Mouse (Mus musculus): ENCODE data around the gene Mmp23. TPM values are rescaled to one million over a fixed set of nuclear protein-coding genes. Genes with fewer than 3 reads are reported as not detected.
A peak's percentile ranks its signal among the peaks of the same experiment; 100 is the strongest.

Gene Mmp23
- polyA plus RNA-seq, 1 experiment from 2014 or later = 12.2 TPM

- Histone ChIP-seq H3K27me3 (ENCODE audit: control insufficient read depth, insufficient read depth, low read length) (no peaks in the 10 kb centered on the region), H3K9ac (ENCODE audit: low read length) (no peak overlapping the region), H3K27ac (replicated peaks; ENCODE audit: low read depth, low read length) (no peak overlapping the region), H3K4me1 (ENCODE audit: control insufficient read depth, insufficient read depth, low read length) (no peaks in the 10 kb centered on the region), H3K4me3 (ENCODE audit: low read depth, low read length) (no peak overlapping the region), H3K4me2 (ENCODE audit: low read depth, severe bottlenecking) (no peak overlapping the region), H3K9me3 (ENCODE audit: control insufficient read depth, low read length) (no peaks in the 10 kb centered on the region), H3K36me3 (ENCODE audit: control insufficient read depth, insufficient read depth, low read length) (peaks cover 8% of the 10 kb centered on the region)
- DNase-seq (ENCODE audit: low spot score) (no peak), ATAC-seq (ENCODE audit: insufficient number of reproducible peaks, low FRiP score, low TSS enrichment, low read depth) (no peak)
- 92% methylated on average over 5 of the region's 5 CpGs for WGBS
Observed at GRCm38 (mm10) chr4:155618321-155618720, 34.9 kb downstream of the Mmp23 start.

GRCm38 (mm10) chr4:155613264-155613663, 39.9 kb downstream of the Mmp23 start:
- no peaks in the 10 kb centered on the region for H3K27me3 ChIP-seq (ENCODE audit: control insufficient read depth, insufficient read depth, low read length)
- H3K4me2 ChIP-seq (ENCODE audit: low read depth, severe bottlenecking) = no peak overlapping the region
- WGBS = 98% methylated on average over 3 of the region's 3 CpGs
- H3K4me1 ChIP-seq (ENCODE audit: control insufficient read depth, insufficient read depth, low read length) = no peaks in the 10 kb centered on the region
- H3K9ac ChIP-seq (ENCODE audit: low read length) = no peak overlapping the region
- ATAC-seq (ENCODE audit: insufficient number of reproducible peaks, low FRiP score, low TSS enrichment, low read depth) = no peak
- DNase-seq (ENCODE audit: low spot score) = no peak
- peaks cover 14% of the 10 kb centered on the region for H3K36me3 ChIP-seq (ENCODE audit: control insufficient read depth, insufficient read depth, low read length)
- no peak overlapping the region for H3K27ac ChIP-seq (replicated peaks; ENCODE audit: low read depth, low read length)
- no peaks in the 10 kb centered on the region for H3K9me3 ChIP-seq (ENCODE audit: control insufficient read depth, low read length)
- H3K4me3 ChIP-seq (ENCODE audit: low read depth, low read length) = no peak overlapping the region

GRCm38 (mm10) chr4:155611860-155612259, 41.3 kb downstream of the Mmp23 start:
- H3K27ac ChIP-seq (replicated peaks; ENCODE audit: low read depth, low read length) = no peak overlapping the region
- H3K4me3 ChIP-seq (ENCODE audit: low read depth, low read length) = no peak overlapping the region
- ATAC-seq (ENCODE audit: insufficient number of reproducible peaks, low FRiP score, low TSS enrichment, low read depth) (no peak), DNase-seq (ENCODE audit: low spot score) (no peak)
- WGBS = 92% methylated on average over 3 of the region's 3 CpGs
- H3K36me3 ChIP-seq (ENCODE audit: control insufficient read depth, insufficient read depth, low read length) = peaks cover 14% of the 10 kb centered on the region
- H3K9ac ChIP-seq (ENCODE audit: low read length) = no peak overlapping the region
- H3K4me2 ChIP-seq (ENCODE audit: low read depth, severe bottlenecking) = no peak overlapping the region
- no peaks in the 10 kb centered on the region for H3K27me3 ChIP-seq (ENCODE audit: control insufficient read depth, insufficient read depth, low read length)
- no peaks in the 10 kb centered on the region for H3K9me3 ChIP-seq (ENCODE audit: control insufficient read depth, low read length)
- no peaks in the 10 kb centered on the region for H3K4me1 ChIP-seq (ENCODE audit: control insufficient read depth, insufficient read depth, low read length)

GRCm38 (mm10) chr4:155606825-155607224, 46.4 kb downstream of the Mmp23 start:
- no peak for ATAC-seq (ENCODE audit: insufficient number of reproducible peaks, low FRiP score, low TSS enrichment, low read depth)
- Histone ChIP-seq H3K4me2 (ENCODE audit: low read depth, severe bottlenecking) (no peak overlapping the region), H3K36me3 (ENCODE audit: control insufficient read depth, insufficient read depth, low read length) (peaks cover 2% of the 10 kb centered on the region; the same call in 1 of the 2 replicates), H3K9me3 (ENCODE audit: control insufficient read depth, low read length) (no peaks in the 10 kb centered on the region), H3K4me3 (ENCODE audit: low read depth, low read length) (no peak overlapping the region), H3K27me3 (ENCODE audit: control insufficient read depth, insufficient read depth, low read length) (no peaks in the 10 kb centered on the region), H3K27ac (replicated peaks; ENCODE audit: low read depth, low read length) (no peak overlapping the region), H3K4me1 (ENCODE audit: control insufficient read depth, insufficient read depth, low read length) (peaks cover 7% of the 10 kb centered on the region), H3K9ac (ENCODE audit: low read length) (no peak overlapping the region)
- no peak for DNase-seq (ENCODE audit: low spot score)
- 86% methylated on average over 2 of the region's 2 CpGs for WGBS

GRCm38 (mm10) chr4:155605132-155605531, 48.1 kb downstream of the Mmp23 start:
- Histone ChIP-seq H3K9ac (ENCODE audit: low read length) (no peak overlapping the region), H3K27me3 (ENCODE audit: control insufficient read depth, insufficient read depth, low read length) (no peaks in the 10 kb centered on the region), H3K9me3 (ENCODE audit: control insufficient read depth, low read length) (no peaks in the 10 kb centered on the region), H3K27ac (replicated peaks; ENCODE audit: low read depth, low read length) (no peak overlapping the region), H3K36me3 (ENCODE audit: control insufficient read depth, insufficient read depth, low read length) (peaks cover 2% of the 10 kb centered on the region; the same call in 1 of the 2 replicates), H3K4me3 (ENCODE audit: low read depth, low read length) (no peak overlapping the region), H3K4me2 (ENCODE audit: low read depth, severe bottlenecking) (no peak overlapping the region), H3K4me1 (ENCODE audit: control insufficient read depth, insufficient read depth, low read length) (peaks cover 7% of the 10 kb centered on the region)
- WGBS = 89% methylated on average over 4 of the region's 4 CpGs
- no peak for ATAC-seq (ENCODE audit: insufficient number of reproducible peaks, low FRiP score, low TSS enrichment, low read depth)
- DNase-seq (ENCODE audit: low spot score) = no peak

GRCm38 (mm10) chr4:155603801-155604200, 49.4 kb downstream of the Mmp23 start:
- Histone ChIP-seq H3K27me3 (ENCODE audit: control insufficient read depth, insufficient read depth, low read length) (no peaks in the 10 kb centered on the region), H3K27ac (replicated peaks; ENCODE audit: low read depth, low read length) (no peak overlapping the region), H3K9me3 (ENCODE audit: control insufficient read depth, low read length) (no peaks in the 10 kb centered on the region), H3K36me3 (ENCODE audit: control insufficient read depth, insufficient read depth, low read length) (no peaks in the 10 kb centered on the region), H3K4me3 (ENCODE audit: low read depth, low read length) (no peak overlapping the region), H3K4me1 (ENCODE audit: control insufficient read depth, insufficient read depth, low read length) (peaks cover 7% of the 10 kb centered on the region), H3K9ac (ENCODE audit: low read length) (no peak overlapping the region), H3K4me2 (ENCODE audit: low read depth, severe bottlenecking) (no peak overlapping the region)
- DNase-seq (ENCODE audit: low spot score) (no peak), ATAC-seq (ENCODE audit: insufficient number of reproducible peaks, low FRiP score, low TSS enrichment, low read depth) (no peak)
- WGBS = 93% methylated on average over 6 of the region's 6 CpGs

- Histone ChIP-seq H3K27ac (replicated peaks; ENCODE audit: low read depth, low read length) (no peak overlapping the region), H3K36me3 (ENCODE audit: control insufficient read depth, insufficient read depth, low read length) (no peaks in the 10 kb centered on the region), H3K4me3 (ENCODE audit: low read depth, low read length) (peak overlapping the region; percentile 92), H3K9me3 (ENCODE audit: control insufficient read depth, low read length) (no peaks in the 10 kb centered on the region), H3K27me3 (ENCODE audit: control insufficient read depth, insufficient read depth, low read length) (no peaks in the 10 kb centered on the region), H3K4me2 (ENCODE audit: low read depth, severe bottlenecking) (0 out of 2 replicates have a peak overlapping the region, but pooled peaks have one; percentile 93), H3K9ac (ENCODE audit: low read length) (no peak overlapping the region), H3K4me1 (ENCODE audit: control insufficient read depth, insufficient read depth, low read length) (peaks cover 7% of the 10 kb centered on the region)
- DNase-seq (ENCODE audit: low spot score) = no peak
- no peak for ATAC-seq (ENCODE audit: insufficient number of reproducible peaks, low FRiP score, low TSS enrichment, low read depth)
- 97% methylated on average over 1 of the region's 1 CpGs for WGBS
Observed at GRCm38 (mm10) chr4:155602753-155603152, 50.4 kb downstream of the Mmp23 start.

- H3K27ac ChIP-seq (replicated peaks; ENCODE audit: low read depth, low read length) = peak overlapping the region; percentile 99
- DNase-seq (ENCODE audit: low spot score) (no peak), ATAC-seq (ENCODE audit: insufficient number of reproducible peaks, low FRiP score, low TSS enrichment, low read depth) (peak; percentile 41)
- H3K4me3 ChIP-seq (ENCODE audit: low read depth, low read length) = peak overlapping the region; percentile 92
- H3K27me3 ChIP-seq (ENCODE audit: control insufficient read depth, insufficient read depth, low read length) = no peaks in the 10 kb centered on the region
- peak overlapping the region; percentile 93 for H3K4me2 ChIP-seq (ENCODE audit: low read depth, severe bottlenecking)
- WGBS = 1% methylated on average over 30 of the region's 31 CpGs
- no peaks in the 10 kb centered on the region for H3K9me3 ChIP-seq (ENCODE audit: control insufficient read depth, low read length)
- H3K36me3 ChIP-seq (ENCODE audit: control insufficient read depth, insufficient read depth, low read length) = no peaks in the 10 kb centered on the region
- H3K4me1 ChIP-seq (ENCODE audit: control insufficient read depth, insufficient read depth, low read length) = peaks cover 7% of the 10 kb centered on the region
- H3K9ac ChIP-seq (ENCODE audit: low read length) = peak overlapping the region; percentile 95
Observed at GRCm38 (mm10) chr4:155601997-155602456, 51.2 kb downstream of the Mmp23 start.

All from limb, embryonic 11.5 days (tissue).